Mouse (Mus musculus) stomach, embryonic 15.5 days (tissue): ENCODE results near the gene Msl1. TPM values are rescaled to one million over a fixed set of nuclear protein-coding genes. Genes with fewer than 3 reads are reported as not detected.

Experiments
- ATAC-seq: fragments of 200-750 bp; cut with Nextera tagmentation; 2 replicates; pipeline ENCODE4 v1.8.0; 2017; ENCODE audit warnings: low read depth, moderate number of reproducible peaks, moderate TSS enrichment; ENCODE audit not compliant: insufficient read depth, low FRiP score
- H3K27ac ChIP-seq: fragments of 300-500 bp; sonication (generic); 2 replicates; pipeline ENCODE4 v1.5.1; 2015; ENCODE audit warnings: mild to moderate bottlenecking, inconsistent platforms
- H3K27me3 ChIP-seq: fragments of 300-500 bp; sonication (generic); replicated peaks from 2 replicates; pipeline ENCODE4 v1.6.1; 2015; ENCODE audit warnings: inconsistent platforms
- H3K36me3 ChIP-seq: fragments of 300-500 bp; sonication (generic); 2 replicates; pipeline ENCODE4 v1.6.1; 2015; ENCODE audit warnings: inconsistent platforms
- H3K4me1 ChIP-seq: fragments of 300-500 bp; sonication (generic); 2 replicates; pipeline ENCODE4 v1.6.1; 2015; ENCODE audit warnings: inconsistent platforms
- H3K4me2 ChIP-seq: fragments of 300-500 bp; sonication (generic); 2 replicates; pipeline ENCODE4 v1.6.1; 2015; ENCODE audit warnings: mild to moderate bottlenecking, inconsistent platforms
- H3K4me3 ChIP-seq: fragments of 300-500 bp; sonication (generic); replicated peaks from 2 replicates; pipeline ENCODE4 v1.5.1; 2015; ENCODE audit warnings: inconsistent platforms
- H3K9ac ChIP-seq: fragments of 300-500 bp; sonication (generic); 2 replicates; pipeline ENCODE4 v1.6.1; 2015; ENCODE audit warnings: inconsistent platforms
- H3K9me3 ChIP-seq: fragments of 300-500 bp; sonication (generic); 2 replicates; pipeline ENCODE4 v1.6.1; 2016; ENCODE audit warnings: inconsistent platforms
- WGBS: fragments of 180-500 bp; shearing (Covaris S2); methylation state at CpG from one replicate; pipeline ENCODE4 v1.1.7; 2015; 5-methylcytosine and 5-hydroxymethylcytosine counted together
- polyA plus RNA-seq: library from polyadenylated mRNA; unstranded; fragments of >200 nt; fragmentation: Nextera tagmentation; extraction: Ambion mirVana; gene quantifications from 2 replicates; pipeline ENCODE4 v1.2.1, GENCODE M21; 2015

The Msl1 gene
- polyA plus RNA-seq, 1 experiment from 2014 or later = 23.0 TPM

GRCm38 (mm10) chr11:98773635-98774295 is 21.6 kb upstream of the Msl1 start:
- no peaks in the 10 kb centered on the region for H3K27me3 ChIP-seq
- H3K9ac ChIP-seq = no peak overlapping the region
- H3K27ac ChIP-seq = peak overlapping the region; percentile 94
- 1% methylated on average over 37 of the region's 37 CpGs for WGBS
- peak; percentile 86 for ATAC-seq
- H3K36me3 ChIP-seq = peaks cover 13% of the 10 kb centered on the region; the same call in 1 of the 2 replicates
- H3K4me1 ChIP-seq = peaks cover 54% of the 10 kb centered on the region
- H3K9me3 ChIP-seq = no peaks in the 10 kb centered on the region
- peak overlapping the region; percentile 36 for H3K4me3 ChIP-seq
- peak overlapping the region; percentile 83 for H3K4me2 ChIP-seq

- Histone ChIP-seq H3K9me3 (no peaks in the 10 kb centered on the region), H3K4me1 (peaks cover 49% of the 10 kb centered on the region), H3K36me3 (0 out of 2 replicates have a peak, but pooled peaks cover 3% of the 10 kb centered on the region), H3K27ac (peak within 1 kb of the TSS; percentile 94), H3K9ac (peak within 1 kb of the TSS; percentile 20; the same call in 1 of the 2 replicates), H3K4me3 (peak within 1 kb of the TSS; percentile 36), H3K4me2 (peak within 1 kb of the TSS; percentile 83), H3K27me3 (no peaks in the 10 kb centered on the region)
- WGBS = 1% methylated on average over 22 of the region's 22 CpGs
- ATAC-seq = no peak; the same call in 1 of the 2 replicates
Measured at GRCm38 (mm10) chr11:98774582-98775347, 20.6 kb upstream of the Msl1 start, which contains the start of gene Nr1d1. Nr1d1 (minus strand) TSS chr11:98775333.

- peak; percentile 70 for ATAC-seq
- peak overlapping the region; percentile 83 for H3K4me2 ChIP-seq
- H3K4me3 ChIP-seq = peak overlapping the region; percentile 36
- peak overlapping the region; percentile 94 for H3K27ac ChIP-seq
- no peaks in the 10 kb centered on the region for H3K27me3 ChIP-seq
- H3K4me1 ChIP-seq = peaks cover 49% of the 10 kb centered on the region
- WGBS = 3% methylated on average over 15 of the region's 15 CpGs
- no peak overlapping the region for H3K9ac ChIP-seq
- H3K9me3 ChIP-seq = no peaks in the 10 kb centered on the region
- 0 out of 2 replicates have a peak, but pooled peaks cover 3% of the 10 kb centered on the region for H3K36me3 ChIP-seq
Measured at GRCm38 (mm10) chr11:98775348-98776051, 19.8 kb upstream of the Msl1 start.

GRCm38 (mm10) chr11:98776052-98776764 is 19.1 kb upstream of the Msl1 start:
- H3K9ac ChIP-seq = 0 out of 2 replicates have a peak overlapping the region, but pooled peaks have one; percentile 3
- no peaks in the 10 kb centered on the region for H3K36me3 ChIP-seq
- peak overlapping the region; percentile 94 for H3K27ac ChIP-seq
- no peak for ATAC-seq
- no peak overlapping the region for H3K4me3 ChIP-seq
- H3K9me3 ChIP-seq = no peaks in the 10 kb centered on the region
- no peaks in the 10 kb centered on the region for H3K27me3 ChIP-seq
- peaks cover 56% of the 10 kb centered on the region for H3K4me1 ChIP-seq
- 38% methylated on average over 12 of the region's 12 CpGs for WGBS
- H3K4me2 ChIP-seq = peak overlapping the region; percentile 83

GRCm38 (mm10) chr11:98776843-98777590 is 18.3 kb upstream of the Msl1 start:
- peak overlapping the region; percentile 94 for H3K27ac ChIP-seq
- H3K4me1 ChIP-seq = peaks cover 60% of the 10 kb centered on the region
- H3K4me3 ChIP-seq = 0 out of 2 replicates have a peak overlapping the region, but pooled peaks have one; percentile 2
- H3K27me3 ChIP-seq = no peaks in the 10 kb centered on the region
- no peaks in the 10 kb centered on the region for H3K9me3 ChIP-seq
- no peak for ATAC-seq
- H3K36me3 ChIP-seq = no peaks in the 10 kb centered on the region
- H3K9ac ChIP-seq = 0 out of 2 replicates have a peak overlapping the region, but pooled peaks have one; percentile 3
- 8% methylated on average over 9 of the region's 9 CpGs for WGBS
- H3K4me2 ChIP-seq = peak overlapping the region; percentile 83

GRCm38 (mm10) chr11:98777888-98778287 is 17.4 kb upstream of the Msl1 start:
- no peak for ATAC-seq
- H3K36me3 ChIP-seq = no peaks in the 10 kb centered on the region
- H3K9ac ChIP-seq = no peak overlapping the region
- H3K27ac ChIP-seq = peak overlapping the region; percentile 94; the same call in 1 of the 2 replicates
- no peak overlapping the region for H3K4me3 ChIP-seq
- peaks cover 66% of the 10 kb centered on the region for H3K4me1 ChIP-seq
- H3K9me3 ChIP-seq = no peaks in the 10 kb centered on the region
- H3K4me2 ChIP-seq = no peak overlapping the region
- H3K27me3 ChIP-seq = no peaks in the 10 kb centered on the region

GRCm38 (mm10) chr11:98781851-98782512 is 13.3 kb upstream of the Msl1 start:
- Histone ChIP-seq H3K36me3 (no peaks in the 10 kb centered on the region), H3K4me1 (peaks cover 68% of the 10 kb centered on the region), H3K4me3 (no peak overlapping the region), H3K27me3 (no peaks in the 10 kb centered on the region), H3K9me3 (no peaks in the 10 kb centered on the region), H3K4me2 (peak overlapping the region; percentile 61), H3K27ac (peak overlapping the region; percentile 95), H3K9ac (no peak overlapping the region)
- no peak for ATAC-seq
- 20% methylated on average over 14 of the region's 14 CpGs for WGBS

GRCm38 (mm10) chr11:98782651-98783235 is 12.6 kb upstream of the Msl1 start:
- Histone ChIP-seq H3K9ac (no peak overlapping the region; the same call in 1 of the 2 replicates), H3K9me3 (no peaks in the 10 kb centered on the region), H3K27me3 (no peaks in the 10 kb centered on the region), H3K4me3 (peak overlapping the region; percentile 23; the same call in 1 of the 2 replicates), H3K27ac (peak overlapping the region; percentile 95), H3K4me1 (peaks cover 66% of the 10 kb centered on the region), H3K36me3 (no peaks in the 10 kb centered on the region), H3K4me2 (peak overlapping the region; percentile 61)
- WGBS = 7% methylated on average over 17 of the region's 17 CpGs
- ATAC-seq = no peak

- under 1% methylated on average over 20 of the region's 20 CpGs for WGBS
- Histone ChIP-seq H3K36me3 (no peaks in the 10 kb centered on the region), H3K9ac (no peak overlapping the region; the same call in 1 of the 2 replicates), H3K9me3 (no peaks in the 10 kb centered on the region), H3K27me3 (no peaks in the 10 kb centered on the region), H3K4me1 (peaks cover 66% of the 10 kb centered on the region), H3K27ac (peak overlapping the region; percentile 95), H3K4me2 (peak overlapping the region; percentile 61), H3K4me3 (peak overlapping the region; percentile 23)
- peak; percentile 63; the same call in 1 of the 2 replicates for ATAC-seq
Measured at GRCm38 (mm10) chr11:98783236-98783696, 12.1 kb upstream of the Msl1 start.

GRCm38 (mm10) chr11:98784139-98784538 is 11.2 kb upstream of the Msl1 start:
- Histone ChIP-seq H3K27me3 (no peaks in the 10 kb centered on the region), H3K4me3 (no peak overlapping the region), H3K36me3 (no peaks in the 10 kb centered on the region), H3K4me2 (no peak overlapping the region), H3K9ac (no peak overlapping the region), H3K4me1 (peaks cover 66% of the 10 kb centered on the region), H3K27ac (peak overlapping the region; percentile 95; the same call in 1 of the 2 replicates), H3K9me3 (no peaks in the 10 kb centered on the region)
- no peak for ATAC-seq
- WGBS = 69% methylated on average over 4 of the region's 4 CpGs
